Mouse (Mus musculus): Measurements from ENCODE around the gene Rai14. TPM values are rescaled to one million over a fixed set of nuclear protein-coding genes. Genes with fewer than 3 reads are reported as not detected.

Rai14 gene
- polyA plus RNA-seq, 1 experiment from 2014 or later, result 23.2 TPM

- Histone ChIP-seq H3K9ac (replicated peaks; ENCODE audit: low read depth, low read length) (no peak overlapping the region), H3K9me3 (ENCODE audit: control insufficient read depth, low read depth, low read length) (no peaks in the 10 kb centered on the region), H3K27me3 (ENCODE audit: control insufficient read depth, insufficient read depth, low read length) (no peaks in the 10 kb centered on the region), H3K36me3 (ENCODE audit: control insufficient read depth, insufficient read depth, low read length) (no peaks in the 10 kb centered on the region), H3K4me2 (replicated peaks; ENCODE audit: low read depth, low read length) (no peak overlapping the region), H3K4me3 (ENCODE audit: low read depth, low read length) (no peak overlapping the region), H3K27ac (ENCODE audit: low read length) (no peak overlapping the region), H3K4me1 (ENCODE audit: control insufficient read depth, insufficient read depth, low read length) (no peaks in the 10 kb centered on the region)
- no peak for ATAC-seq (ENCODE audit: insufficient number of reproducible peaks, insufficient read depth, low FRiP score, low read depth)
- WGBS, result 73% methylated on average over 1 of the region's 1 CpGs
These were observed 2.9 kb upstream of the Rai14 start for GRCm38 (mm10) chr15:10717284-10717683.

- H3K9ac ChIP-seq (replicated peaks; ENCODE audit: low read depth, low read length), result no peak overlapping the region
- no peak overlapping the region for H3K27ac ChIP-seq (ENCODE audit: low read length)
- no peak overlapping the region for H3K4me3 ChIP-seq (ENCODE audit: low read depth, low read length)
- H3K36me3 ChIP-seq (ENCODE audit: control insufficient read depth, insufficient read depth, low read length), result no peaks in the 10 kb centered on the region
- ATAC-seq (ENCODE audit: insufficient number of reproducible peaks, insufficient read depth, low FRiP score, low read depth), result no peak
- WGBS, result 27% methylated on average over 5 of the region's 5 CpGs
- no peaks in the 10 kb centered on the region for H3K4me1 ChIP-seq (ENCODE audit: control insufficient read depth, insufficient read depth, low read length)
- H3K4me2 ChIP-seq (replicated peaks; ENCODE audit: low read depth, low read length), result no peak overlapping the region
- H3K9me3 ChIP-seq (ENCODE audit: control insufficient read depth, low read depth, low read length), result no peaks in the 10 kb centered on the region
- no peaks in the 10 kb centered on the region for H3K27me3 ChIP-seq (ENCODE audit: control insufficient read depth, insufficient read depth, low read length)
These were observed 1.5 kb upstream of the Rai14 start for GRCm38 (mm10) chr15:10715966-10716365.

- WGBS, result under 1% methylated on average over 10 of the region's 10 CpGs
- H3K36me3 ChIP-seq (ENCODE audit: control insufficient read depth, insufficient read depth, low read length), result no peaks in the 10 kb centered on the region
- no peaks in the 10 kb centered on the region for H3K9me3 ChIP-seq (ENCODE audit: control insufficient read depth, low read depth, low read length)
- peak overlapping the region; percentile 75; the same call in 1 of the 2 replicates for H3K27ac ChIP-seq (ENCODE audit: low read length)
- peak overlapping the region; percentile 94 for H3K4me2 ChIP-seq (replicated peaks; ENCODE audit: low read depth, low read length)
- no peaks in the 10 kb centered on the region for H3K4me1 ChIP-seq (ENCODE audit: control insufficient read depth, insufficient read depth, low read length)
- H3K4me3 ChIP-seq (ENCODE audit: low read depth, low read length), result peak overlapping the region; percentile 76
- peak overlapping the region; percentile 78; the same call in 1 of the 2 replicates for H3K9ac ChIP-seq (replicated peaks; ENCODE audit: low read depth, low read length)
- H3K27me3 ChIP-seq (ENCODE audit: control insufficient read depth, insufficient read depth, low read length), result no peaks in the 10 kb centered on the region
- ATAC-seq (ENCODE audit: insufficient number of reproducible peaks, insufficient read depth, low FRiP score, low read depth), result peak; percentile 74
These were observed 698 bp upstream of the Rai14 start for GRCm38 (mm10) chr15:10715139-10715505.

- Histone ChIP-seq H3K27me3 (ENCODE audit: control insufficient read depth, insufficient read depth, low read length) (no peaks in the 10 kb centered on the region), H3K36me3 (ENCODE audit: control insufficient read depth, insufficient read depth, low read length) (no peaks in the 10 kb centered on the region), H3K9me3 (ENCODE audit: control insufficient read depth, low read depth, low read length) (no peaks in the 10 kb centered on the region), H3K4me1 (ENCODE audit: control insufficient read depth, insufficient read depth, low read length) (no peaks in the 10 kb centered on the region), H3K9ac (replicated peaks; ENCODE audit: low read depth, low read length) (peak overlapping the region; percentile 78), H3K4me2 (replicated peaks; ENCODE audit: low read depth, low read length) (peak overlapping the region; percentile 94), H3K4me3 (ENCODE audit: low read depth, low read length) (peak overlapping the region; percentile 76), H3K27ac (ENCODE audit: low read length) (peak overlapping the region; percentile 75; the same call in 1 of the 2 replicates)
- peak; percentile 4; the same call in 1 of the 2 replicates for ATAC-seq (ENCODE audit: insufficient number of reproducible peaks, insufficient read depth, low FRiP score, low read depth)
- under 1% methylated on average over 33 of the region's 35 CpGs for WGBS
These were observed 653 bp downstream of the Rai14 start for GRCm38 (mm10) chr15:10713626-10714316.

- H3K27me3 ChIP-seq (ENCODE audit: control insufficient read depth, insufficient read depth, low read length), result no peaks in the 10 kb centered on the region
- H3K27ac ChIP-seq (ENCODE audit: low read length), result no peak overlapping the region
- H3K36me3 ChIP-seq (ENCODE audit: control insufficient read depth, insufficient read depth, low read length), result no peaks in the 10 kb centered on the region
- no peaks in the 10 kb centered on the region for H3K4me1 ChIP-seq (ENCODE audit: control insufficient read depth, insufficient read depth, low read length)
- no peaks in the 10 kb centered on the region for H3K9me3 ChIP-seq (ENCODE audit: control insufficient read depth, low read depth, low read length)
- peak overlapping the region; percentile 78; the same call in 1 of the 2 replicates for H3K9ac ChIP-seq (replicated peaks; ENCODE audit: low read depth, low read length)
- peak overlapping the region; percentile 76 for H3K4me3 ChIP-seq (ENCODE audit: low read depth, low read length)
- H3K4me2 ChIP-seq (replicated peaks; ENCODE audit: low read depth, low read length), result peak overlapping the region; percentile 94
- 14% methylated on average over 13 of the region's 13 CpGs for WGBS
- no peak for ATAC-seq (ENCODE audit: insufficient number of reproducible peaks, insufficient read depth, low FRiP score, low read depth)
These were observed 1.2 kb downstream of the Rai14 start for GRCm38 (mm10) chr15:10713181-10713625.

- Histone ChIP-seq H3K4me1 (ENCODE audit: control insufficient read depth, insufficient read depth, low read length) (no peaks in the 10 kb centered on the region), H3K27me3 (ENCODE audit: control insufficient read depth, insufficient read depth, low read length) (no peaks in the 10 kb centered on the region), H3K27ac (ENCODE audit: low read length) (no peak overlapping the region), H3K9ac (replicated peaks; ENCODE audit: low read depth, low read length) (no peak overlapping the region), H3K4me3 (ENCODE audit: low read depth, low read length) (no peak overlapping the region), H3K9me3 (ENCODE audit: control insufficient read depth, low read depth, low read length) (no peaks in the 10 kb centered on the region), H3K36me3 (ENCODE audit: control insufficient read depth, insufficient read depth, low read length) (no peaks in the 10 kb centered on the region), H3K4me2 (replicated peaks; ENCODE audit: low read depth, low read length) (peak overlapping the region; percentile 94; the same call in 1 of the 2 replicates)
- 82% methylated on average over 3 of the region's 3 CpGs for WGBS
- no peak for ATAC-seq (ENCODE audit: insufficient number of reproducible peaks, insufficient read depth, low FRiP score, low read depth)
These were observed 2.1 kb downstream of the Rai14 start for GRCm38 (mm10) chr15:10712288-10712687.

GRCm38 (mm10) chr15:10711231-10711630, 3.2 kb downstream of the Rai14 start:
- Histone ChIP-seq H3K4me2 (replicated peaks; ENCODE audit: low read depth, low read length) (no peak overlapping the region), H3K4me3 (ENCODE audit: low read depth, low read length) (no peak overlapping the region), H3K9ac (replicated peaks; ENCODE audit: low read depth, low read length) (no peak overlapping the region), H3K27ac (ENCODE audit: low read length) (no peak overlapping the region), H3K27me3 (ENCODE audit: control insufficient read depth, insufficient read depth, low read length) (no peaks in the 10 kb centered on the region), H3K36me3 (ENCODE audit: control insufficient read depth, insufficient read depth, low read length) (no peaks in the 10 kb centered on the region), H3K4me1 (ENCODE audit: control insufficient read depth, insufficient read depth, low read length) (no peaks in the 10 kb centered on the region), H3K9me3 (ENCODE audit: control insufficient read depth, low read depth, low read length) (no peaks in the 10 kb centered on the region)
- ATAC-seq (ENCODE audit: insufficient number of reproducible peaks, insufficient read depth, low FRiP score, low read depth), result no peak
- 75% methylated on average over 6 of the region's 6 CpGs for WGBS

- WGBS, result 80% methylated on average over 10 of the region's 10 CpGs
- Histone ChIP-seq H3K36me3 (ENCODE audit: control insufficient read depth, insufficient read depth, low read length) (no peaks in the 10 kb centered on the region), H3K4me2 (replicated peaks; ENCODE audit: low read depth, low read length) (no peak overlapping the region), H3K9ac (replicated peaks; ENCODE audit: low read depth, low read length) (no peak overlapping the region), H3K4me1 (ENCODE audit: control insufficient read depth, insufficient read depth, low read length) (no peaks in the 10 kb centered on the region), H3K27me3 (ENCODE audit: control insufficient read depth, insufficient read depth, low read length) (no peaks in the 10 kb centered on the region), H3K4me3 (ENCODE audit: low read depth, low read length) (no peak overlapping the region), H3K9me3 (ENCODE audit: control insufficient read depth, low read depth, low read length) (no peaks in the 10 kb centered on the region), H3K27ac (ENCODE audit: low read length) (no peak overlapping the region)
- no peak for ATAC-seq (ENCODE audit: insufficient number of reproducible peaks, insufficient read depth, low FRiP score, low read depth)
These were observed 5.7 kb downstream of the Rai14 start for GRCm38 (mm10) chr15:10708591-10709272.

Data from stomach, embryonic 14.5 days (tissue).